Mouse (Mus musculus) adrenal gland, postnatal 36 days (tissue): Measurements from ENCODE around the gene Capn3. TPM values are rescaled to one million over a fixed set of nuclear protein-coding genes. Genes with fewer than 3 reads are reported as not detected.

Experiments
- DNase-seq, 2 experiments: peaks; one replicate each; pipeline ENCODE4 v3.0.0; 2021; ENCODE audit warnings: mixed read lengths in 1 of 2
- long read RNA-seq, 2 experiments: library from polyadenylated mRNA; stranded (forward); transcript quantifications; one replicate each; pipeline ENCODE4 v2.0.0; 2021; ENCODE audit warnings: borderline sequencing depth in 2 of 2
- total RNA-seq, 2 experiments: library from RNA; stranded (reverse); gene quantifications; 2 replicates each; pipeline ENCODE4 v1.2.3; 2021

Gene Capn3
- under 1 TPM in 1 of 2 experiments, not detected in 1; 0.56 TPM for total RNA-seq
- long read RNA-seq, experiment 1, partial matches to known transcripts, result 0 of 2 reads
- long read RNA-seq, experiment 1, other reads (novel, unspliced or antisense), result 2 of 2 reads
- long read RNA-seq, experiment 2, partial matches to known transcripts, result 0 of 1 reads
- long read RNA-seq, experiment 2, other reads (novel, unspliced or antisense), result 1 of 1 reads

DNA sequence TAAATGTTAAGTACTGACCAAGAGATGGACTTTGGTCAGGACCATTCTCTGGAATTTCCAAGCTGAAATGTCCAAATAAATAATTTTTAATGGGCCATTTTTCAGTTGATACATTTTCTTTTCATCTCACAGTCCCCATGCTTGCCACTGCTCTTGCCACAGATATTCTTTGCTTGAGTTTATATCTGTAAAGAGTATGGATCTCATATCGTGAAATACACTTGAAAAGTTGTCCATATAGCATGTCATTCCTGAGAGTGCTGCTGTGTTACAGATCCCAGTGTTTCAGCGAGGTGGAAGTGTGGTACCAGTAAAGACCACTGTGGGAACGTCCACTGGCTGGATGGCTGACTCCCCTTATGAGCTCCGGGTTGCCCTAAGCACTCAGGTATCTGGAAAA is at the start of gene Capn3:
Capn3 (plus strand) TSS at position 301 of the 400 bp plus-strand sequence.
- no peak for DNase-seq

GRCm38 (mm10) chr2:120411096-120411628 is 44.7 kb upstream of the Capn3 start:
- no peak for DNase-seq

GRCm38 (mm10) chr2:120414113-120414512 is 41.7 kb upstream of the Capn3 start:
- DNase-seq, result no peak

DNA sequence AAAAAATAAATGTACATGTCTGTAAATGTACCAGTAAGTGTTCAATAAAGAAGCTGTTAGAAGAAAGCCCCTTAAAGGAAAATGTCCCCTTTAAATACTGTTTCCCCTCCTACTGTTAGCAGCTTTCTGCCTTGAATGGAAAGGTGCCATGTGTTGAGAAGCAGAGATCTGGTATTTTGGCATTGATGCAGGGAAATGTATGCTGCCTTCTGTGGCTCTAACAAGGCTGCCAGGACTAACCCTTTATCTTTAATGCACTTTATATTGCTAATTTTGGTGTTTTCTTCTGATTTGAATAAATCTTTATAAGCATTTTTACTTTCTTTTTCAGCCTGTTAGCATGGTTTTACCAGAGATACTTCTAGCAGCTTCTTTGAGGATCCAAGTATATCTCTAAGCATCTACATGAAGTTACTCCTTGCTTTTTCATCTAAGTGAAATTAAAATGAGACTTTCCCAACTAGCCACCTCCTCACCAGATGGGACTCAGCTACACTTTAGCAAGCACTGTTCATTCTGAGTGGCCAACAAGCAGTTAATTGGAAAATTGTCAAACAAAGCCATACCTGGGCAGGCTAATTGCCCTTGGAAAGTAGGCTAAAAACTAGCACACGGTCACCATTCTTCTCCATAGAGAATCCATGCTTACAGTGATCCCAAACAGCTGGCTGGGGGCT is 40.9 kb upstream of the Capn3 start:
- DNase-seq, result no peak

GRCm38 (mm10) chr2:120424386-120424785 is 31.4 kb upstream of the Capn3 start:
- DNase-seq, result no peak

GRCm38 (mm10) chr2:120444486-120444885 is 11.3 kb upstream of the Capn3 start:
- DNase-seq, result no peak

DNA sequence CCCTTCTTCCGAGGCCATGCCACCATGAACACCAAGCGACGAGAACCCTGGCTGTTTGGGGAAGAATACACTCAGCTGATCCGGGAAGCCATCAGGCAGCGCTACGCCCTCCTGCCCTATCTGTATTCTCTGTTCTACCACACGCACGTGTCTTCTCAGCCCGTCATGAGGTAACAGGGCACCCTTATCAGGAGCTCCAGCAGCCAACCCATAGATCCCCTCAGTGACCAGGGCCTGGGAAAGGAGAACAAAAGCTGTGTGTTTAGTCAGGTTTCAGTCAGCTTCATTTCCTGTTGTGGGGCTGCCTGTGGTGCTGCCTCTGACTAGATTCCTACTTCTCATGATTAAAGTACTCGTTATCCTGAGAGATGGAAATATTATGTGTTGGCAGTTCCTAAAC is 9.4 kb upstream of the Capn3 start:
- DNase-seq, result no peak

DNA sequence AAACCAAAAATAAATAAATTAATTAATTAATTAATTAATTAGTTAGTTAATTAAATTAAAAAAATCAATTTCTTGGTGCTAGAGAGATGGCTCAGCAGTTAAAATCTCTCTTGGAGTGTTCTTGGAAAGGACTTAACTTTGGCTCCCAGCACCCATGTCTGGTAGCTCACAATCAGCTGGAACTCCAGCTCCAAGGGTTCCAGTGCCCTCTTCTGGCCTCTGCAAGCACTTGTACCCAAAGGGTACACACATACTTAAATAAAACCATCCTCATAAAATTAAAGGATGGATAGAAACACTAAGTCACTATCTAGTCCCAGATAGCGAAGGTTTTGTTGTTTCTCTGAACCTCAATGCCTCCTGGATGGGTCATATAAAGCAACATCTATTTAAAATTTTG is 8.5 kb upstream of the Capn3 start:
- no peak for DNase-seq

DNA sequence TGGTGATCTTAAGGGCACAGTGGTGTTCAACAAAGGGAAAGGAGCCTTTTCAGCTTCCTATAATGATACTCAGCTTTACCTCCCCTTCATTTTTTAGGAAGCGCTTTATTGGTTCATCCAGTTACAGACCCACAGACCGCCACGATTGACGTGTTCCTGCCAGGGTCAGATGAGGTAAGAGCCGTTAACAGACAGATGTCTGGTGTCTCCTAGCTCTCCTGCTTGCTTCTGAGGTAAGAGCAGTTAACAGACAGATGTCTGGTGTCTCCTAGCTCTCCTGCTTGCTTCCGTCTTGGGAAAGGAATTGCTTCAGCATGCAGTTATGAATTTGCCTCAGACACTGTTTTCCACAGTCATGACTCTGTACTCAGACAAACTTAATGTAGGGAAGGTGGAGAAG is 5.1 kb upstream of the Capn3 start:
- no peak for DNase-seq

- DNase-seq, result peak; percentile 23 to 33
Observed at GRCm38 (mm10) chr2:120452600-120452999, 3.2 kb upstream of the Capn3 start.

- no peak for DNase-seq
Observed at GRCm38 (mm10) chr2:120454987-120455386, 832 bp upstream of the Capn3 start.

DNA sequence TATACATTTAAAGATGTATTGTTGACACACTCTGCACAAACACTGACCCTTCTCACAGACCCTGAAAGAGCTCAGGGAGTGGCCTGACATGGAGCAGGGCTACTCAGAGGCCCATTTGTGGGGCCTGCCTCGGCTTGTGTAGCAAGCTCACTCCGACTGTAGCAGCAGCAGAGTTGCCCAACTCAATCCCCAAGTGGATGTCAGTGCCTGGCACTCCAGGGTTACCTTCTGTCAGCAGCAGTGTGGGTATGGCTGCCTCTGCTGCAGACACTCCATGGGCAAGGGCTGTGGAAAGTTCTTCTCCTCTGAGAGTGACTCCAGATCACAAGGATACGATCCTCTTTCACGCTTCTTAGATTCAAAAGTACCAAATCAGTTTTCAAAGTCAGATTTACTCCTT is 4.4 kb downstream of the Capn3 start:
- DNase-seq, result peak; percentile 2 to 24

- no peak for DNase-seq
Observed at GRCm38 (mm10) chr2:120463328-120463727, 7.5 kb downstream of the Capn3 start.

GRCm38 (mm10) chr2:120464091-120464490 is 8.3 kb downstream of the Capn3 start:
- no peak for DNase-seq

GRCm38 (mm10) chr2:120464732-120465396 is 9.0 kb downstream of the Capn3 start:
- peak in 1 of 2 experiments; percentile 14 for DNase-seq

DNA sequence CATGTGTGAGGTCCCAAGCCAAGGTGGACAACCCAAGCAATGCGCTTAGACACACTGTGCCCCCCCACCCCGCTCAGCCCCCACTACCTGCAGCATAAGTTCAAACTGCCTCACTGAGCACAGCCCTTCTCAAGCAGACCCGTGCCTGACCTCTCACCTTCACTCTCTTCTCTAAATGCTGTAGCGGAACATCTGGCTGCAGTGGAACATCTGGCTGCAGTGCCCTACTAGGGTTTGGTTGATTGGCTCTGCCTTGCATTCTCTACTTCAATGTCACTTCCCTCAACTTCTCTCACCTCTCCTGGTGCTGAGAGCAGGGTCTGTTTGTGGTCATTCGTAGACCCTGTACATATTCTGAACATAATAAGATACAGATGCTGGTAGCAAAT is 9.6 kb downstream of the Capn3 start:
- no peak for DNase-seq

- no peak for DNase-seq
Observed at GRCm38 (mm10) chr2:120468011-120468410, 12.2 kb downstream of the Capn3 start.

- no peak for DNase-seq
Observed at GRCm38 (mm10) chr2:120469220-120469619, 13.4 kb downstream of the Capn3 start.

GRCm38 (mm10) chr2:120469715-120470114 is 13.9 kb downstream of the Capn3 start:
- no peak for DNase-seq

- no peak for DNase-seq
Observed at GRCm38 (mm10) chr2:120470856-120471255, 15.0 kb downstream of the Capn3 start.

GRCm38 (mm10) chr2:120476277-120477087 is 20.7 kb downstream of the Capn3 start:
- DNase-seq, result no peak

- peak; percentile 79 to 81 for DNase-seq
Observed at GRCm38 (mm10) chr2:120478600-120478999, 22.8 kb downstream of the Capn3 start.
